Mouse (Mus musculus) brain, adult 10 weeks (tissue): ENCODE data around the gene P2ry1. TPM values are rescaled to one million over a fixed set of nuclear protein-coding genes. Genes with fewer than 3 reads are reported as not detected.

ENCODE experiments used
- polyA plus RNA-seq: library from polyadenylated mRNA; stranded (reverse); fragments of 350-450 nt; fragmentation: Illumina TruSeq; extraction: RNeasy Lipid Tissue Mini Kit (QIAGEN cat#74804); gene quantifications from one replicate; pipeline ENCODE4 v1.2.3, GENCODE M21; 2015; ENCODE audit warnings: low read depth, low replicate concordance

Gene P2ry1
- 3.4 TPM for polyA plus RNA-seq

DNA sequence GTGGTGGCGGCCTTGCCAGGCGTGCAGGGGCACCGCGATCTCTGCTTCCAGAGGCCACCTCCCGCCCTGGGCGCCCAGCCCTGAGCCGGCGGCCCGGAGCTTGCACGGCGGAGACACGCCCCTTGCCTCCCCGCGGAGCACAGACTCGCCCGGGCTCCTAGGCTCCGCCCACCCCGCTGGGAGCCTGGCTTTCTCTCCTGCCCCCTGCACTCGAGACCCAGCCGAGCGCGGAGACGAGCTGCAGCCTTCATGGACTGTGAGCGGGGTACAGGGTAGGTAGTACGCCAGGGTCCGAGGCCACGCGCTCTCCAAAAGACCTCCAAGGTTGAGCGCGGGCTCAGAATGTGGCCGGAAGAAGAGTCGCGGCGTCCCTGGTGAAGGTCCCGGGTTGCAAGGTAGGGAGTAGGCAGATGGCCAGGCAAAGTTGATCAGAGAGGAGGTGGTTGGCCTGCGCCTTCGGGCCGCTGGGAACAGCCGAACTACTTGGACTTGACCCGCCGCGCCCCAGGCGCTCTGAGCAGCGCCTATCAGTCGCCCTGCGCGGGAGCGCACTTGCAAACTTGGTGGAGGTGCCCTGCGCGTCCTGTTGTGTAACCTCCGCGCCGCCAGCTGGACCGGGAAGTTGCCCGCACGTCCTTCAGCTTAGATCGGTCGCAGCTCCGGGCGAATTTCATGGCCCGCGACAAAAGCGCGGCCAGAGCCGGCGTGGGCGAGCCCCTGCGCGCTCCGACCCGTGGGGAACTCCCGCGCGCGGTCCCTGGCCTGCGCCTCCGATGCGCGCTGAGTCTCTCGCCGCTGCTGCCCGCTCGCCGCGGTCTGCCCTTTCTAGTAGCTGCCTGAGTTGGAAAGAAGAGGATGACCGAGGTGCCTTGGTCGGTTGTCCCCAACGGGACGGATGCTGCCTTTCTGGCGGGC is at the start of gene P2ry1:
P2ry1 (plus strand) TSS at position 209 of the 915 bp plus-strand sequence.

